Mouse (Mus musculus): ENCODE data around the gene Spred2. TPM values are rescaled to one million over a fixed set of nuclear protein-coding genes. Genes with fewer than 3 reads are reported as not detected.

Gene Spred2
- polyA plus RNA-seq, 1 experiment from 2014 or later = 5.4 TPM

GRCm38 (mm10) chr11:19979338-19979737 is 55.2 kb downstream of the Spred2 start:
- ATAC-seq = no peak
- Histone ChIP-seq H3K36me3 (ENCODE audit: control insufficient read depth, insufficient read depth, low read length) (no peaks in the 10 kb centered on the region), H3K4me3 (ENCODE audit: low read depth, low read length) (no peak overlapping the region), H3K27ac (ENCODE audit: low read depth, low read length) (no peak overlapping the region), H3K9ac (ENCODE audit: low read length) (no peak overlapping the region), H3K27me3 (replicated peaks; ENCODE audit: control insufficient read depth, insufficient read depth, low read length) (no peaks in the 10 kb centered on the region), H3K9me3 (replicated peaks; ENCODE audit: control insufficient read depth, low read length) (no peaks in the 10 kb centered on the region), H3K4me1 (ENCODE audit: control insufficient read depth, insufficient read depth, low read length) (no peaks in the 10 kb centered on the region), H3K4me2 (ENCODE audit: low read length) (no peak overlapping the region)
- DNase-seq (ENCODE audit: low spot score) = no peak
- 87% methylated on average over 14 of the region's 14 CpGs for WGBS

- no peak overlapping the region for H3K9ac ChIP-seq (ENCODE audit: low read length)
- H3K36me3 ChIP-seq (ENCODE audit: control insufficient read depth, insufficient read depth, low read length) = no peaks in the 10 kb centered on the region
- peaks cover 6% of the 10 kb centered on the region for H3K4me1 ChIP-seq (ENCODE audit: control insufficient read depth, insufficient read depth, low read length)
- WGBS = 54% methylated on average over 6 of the region's 6 CpGs
- H3K27me3 ChIP-seq (replicated peaks; ENCODE audit: control insufficient read depth, insufficient read depth, low read length) = no peaks in the 10 kb centered on the region
- no peaks in the 10 kb centered on the region for H3K9me3 ChIP-seq (replicated peaks; ENCODE audit: control insufficient read depth, low read length)
- DNase-seq (ENCODE audit: low spot score) (no peak), ATAC-seq (no peak)
- no peak overlapping the region for H3K4me3 ChIP-seq (ENCODE audit: low read depth, low read length)
- H3K4me2 ChIP-seq (ENCODE audit: low read length) = no peak overlapping the region
- H3K27ac ChIP-seq (ENCODE audit: low read depth, low read length) = no peak overlapping the region
Measured at GRCm38 (mm10) chr11:19982113-19982512, 57.9 kb downstream of the Spred2 start.

- Histone ChIP-seq H3K4me1 (ENCODE audit: control insufficient read depth, insufficient read depth, low read length) (peaks cover 10% of the 10 kb centered on the region), H3K27ac (ENCODE audit: low read depth, low read length) (no peak overlapping the region), H3K36me3 (ENCODE audit: control insufficient read depth, insufficient read depth, low read length) (no peaks in the 10 kb centered on the region), H3K4me3 (ENCODE audit: low read depth, low read length) (no peak overlapping the region), H3K4me2 (ENCODE audit: low read length) (no peak overlapping the region), H3K27me3 (replicated peaks; ENCODE audit: control insufficient read depth, insufficient read depth, low read length) (no peaks in the 10 kb centered on the region), H3K9ac (ENCODE audit: low read length) (no peak overlapping the region), H3K9me3 (replicated peaks; ENCODE audit: control insufficient read depth, low read length) (no peaks in the 10 kb centered on the region)
- ATAC-seq (no peak), DNase-seq (ENCODE audit: low spot score) (no peak)
- WGBS = 83% methylated on average over 6 of the region's 6 CpGs
Measured at GRCm38 (mm10) chr11:19982779-19983178, 58.6 kb downstream of the Spred2 start.

- Histone ChIP-seq H3K27me3 (replicated peaks; ENCODE audit: control insufficient read depth, insufficient read depth, low read length) (no peaks in the 10 kb centered on the region), H3K9me3 (replicated peaks; ENCODE audit: control insufficient read depth, low read length) (no peaks in the 10 kb centered on the region), H3K4me1 (ENCODE audit: control insufficient read depth, insufficient read depth, low read length) (peaks cover 10% of the 10 kb centered on the region), H3K4me2 (ENCODE audit: low read length) (no peak overlapping the region), H3K9ac (ENCODE audit: low read length) (no peak overlapping the region), H3K4me3 (ENCODE audit: low read depth, low read length) (no peak overlapping the region), H3K36me3 (ENCODE audit: control insufficient read depth, insufficient read depth, low read length) (no peaks in the 10 kb centered on the region), H3K27ac (ENCODE audit: low read depth, low read length) (no peak overlapping the region)
- 0 out of 2 replicates have a peak, but pooled peaks have one; percentile 18 for ATAC-seq
- WGBS = 41% methylated on average over 4 of the region's 4 CpGs
- DNase-seq (ENCODE audit: low spot score) = no peak
Measured at GRCm38 (mm10) chr11:19983298-19983697, 59.1 kb downstream of the Spred2 start.

- H3K27ac ChIP-seq (ENCODE audit: low read depth, low read length) = no peak overlapping the region
- H3K27me3 ChIP-seq (replicated peaks; ENCODE audit: control insufficient read depth, insufficient read depth, low read length) = no peaks in the 10 kb centered on the region
- no peaks in the 10 kb centered on the region for H3K9me3 ChIP-seq (replicated peaks; ENCODE audit: control insufficient read depth, low read length)
- WGBS = 91% methylated on average over 9 of the region's 9 CpGs
- ATAC-seq (no peak), DNase-seq (ENCODE audit: low spot score) (no peak)
- H3K4me2 ChIP-seq (ENCODE audit: low read length) = no peak overlapping the region
- H3K36me3 ChIP-seq (ENCODE audit: control insufficient read depth, insufficient read depth, low read length) = no peaks in the 10 kb centered on the region
- H3K9ac ChIP-seq (ENCODE audit: low read length) = no peak overlapping the region
- peaks cover 10% of the 10 kb centered on the region for H3K4me1 ChIP-seq (ENCODE audit: control insufficient read depth, insufficient read depth, low read length)
- H3K4me3 ChIP-seq (ENCODE audit: low read depth, low read length) = no peak overlapping the region
Measured at GRCm38 (mm10) chr11:19984029-19984428, 59.9 kb downstream of the Spred2 start.

GRCm38 (mm10) chr11:19985283-19985854 is 61.2 kb downstream of the Spred2 start:
- WGBS = 77% methylated on average over 5 of the region's 5 CpGs
- Histone ChIP-seq H3K4me2 (ENCODE audit: low read length) (no peak overlapping the region), H3K36me3 (ENCODE audit: control insufficient read depth, insufficient read depth, low read length) (no peaks in the 10 kb centered on the region), H3K4me3 (ENCODE audit: low read depth, low read length) (no peak overlapping the region), H3K9ac (ENCODE audit: low read length) (no peak overlapping the region), H3K9me3 (replicated peaks; ENCODE audit: control insufficient read depth, low read length) (no peaks in the 10 kb centered on the region), H3K27me3 (replicated peaks; ENCODE audit: control insufficient read depth, insufficient read depth, low read length) (no peaks in the 10 kb centered on the region), H3K4me1 (ENCODE audit: control insufficient read depth, insufficient read depth, low read length) (peaks cover 10% of the 10 kb centered on the region), H3K27ac (ENCODE audit: low read depth, low read length) (no peak overlapping the region)
- no peak for DNase-seq (ENCODE audit: low spot score)
- no peak for ATAC-seq

GRCm38 (mm10) chr11:19986443-19986861 is 62.3 kb downstream of the Spred2 start:
- no peak overlapping the region for H3K4me2 ChIP-seq (ENCODE audit: low read length)
- H3K36me3 ChIP-seq (ENCODE audit: control insufficient read depth, insufficient read depth, low read length) = no peaks in the 10 kb centered on the region
- H3K27me3 ChIP-seq (replicated peaks; ENCODE audit: control insufficient read depth, insufficient read depth, low read length) = no peaks in the 10 kb centered on the region
- no peak for DNase-seq (ENCODE audit: low spot score)
- H3K9me3 ChIP-seq (replicated peaks; ENCODE audit: control insufficient read depth, low read length) = no peaks in the 10 kb centered on the region
- no peak overlapping the region for H3K9ac ChIP-seq (ENCODE audit: low read length)
- no peak overlapping the region for H3K4me3 ChIP-seq (ENCODE audit: low read depth, low read length)
- H3K27ac ChIP-seq (ENCODE audit: low read depth, low read length) = no peak overlapping the region
- no peak for ATAC-seq
- peaks cover 10% of the 10 kb centered on the region for H3K4me1 ChIP-seq (ENCODE audit: control insufficient read depth, insufficient read depth, low read length)
- 39% methylated on average over 1 of the region's 1 CpGs for WGBS

GRCm38 (mm10) chr11:19986871-19987755 is 62.9 kb downstream of the Spred2 start:
- H3K27ac ChIP-seq (ENCODE audit: low read depth, low read length) = no peak overlapping the region
- H3K9me3 ChIP-seq (replicated peaks; ENCODE audit: control insufficient read depth, low read length) = no peaks in the 10 kb centered on the region
- no peak overlapping the region for H3K4me2 ChIP-seq (ENCODE audit: low read length)
- no peak for DNase-seq (ENCODE audit: low spot score)
- H3K4me3 ChIP-seq (ENCODE audit: low read depth, low read length) = no peak overlapping the region
- WGBS = 36% methylated on average over 17 of the region's 17 CpGs
- H3K4me1 ChIP-seq (ENCODE audit: control insufficient read depth, insufficient read depth, low read length) = peaks cover 10% of the 10 kb centered on the region
- ATAC-seq = no peak
- no peaks in the 10 kb centered on the region for H3K27me3 ChIP-seq (replicated peaks; ENCODE audit: control insufficient read depth, insufficient read depth, low read length)
- H3K9ac ChIP-seq (ENCODE audit: low read length) = no peak overlapping the region
- H3K36me3 ChIP-seq (ENCODE audit: control insufficient read depth, insufficient read depth, low read length) = no peaks in the 10 kb centered on the region

GRCm38 (mm10) chr11:19987756-19988091 is 63.5 kb downstream of the Spred2 start:
- H3K27ac ChIP-seq (ENCODE audit: low read depth, low read length) = no peak overlapping the region
- DNase-seq (ENCODE audit: low spot score) (no peak), ATAC-seq (no peak)
- no peaks in the 10 kb centered on the region for H3K27me3 ChIP-seq (replicated peaks; ENCODE audit: control insufficient read depth, insufficient read depth, low read length)
- WGBS = 12% methylated on average over 9 of the region's 9 CpGs
- no peak overlapping the region for H3K4me2 ChIP-seq (ENCODE audit: low read length)
- no peak overlapping the region for H3K4me3 ChIP-seq (ENCODE audit: low read depth, low read length)
- peaks cover 10% of the 10 kb centered on the region for H3K4me1 ChIP-seq (ENCODE audit: control insufficient read depth, insufficient read depth, low read length)
- H3K36me3 ChIP-seq (ENCODE audit: control insufficient read depth, insufficient read depth, low read length) = no peaks in the 10 kb centered on the region
- no peaks in the 10 kb centered on the region for H3K9me3 ChIP-seq (replicated peaks; ENCODE audit: control insufficient read depth, low read length)
- no peak overlapping the region for H3K9ac ChIP-seq (ENCODE audit: low read length)
